ENCODE assay signal across 8 mouse cellular contexts in the genomic region with DNA sequence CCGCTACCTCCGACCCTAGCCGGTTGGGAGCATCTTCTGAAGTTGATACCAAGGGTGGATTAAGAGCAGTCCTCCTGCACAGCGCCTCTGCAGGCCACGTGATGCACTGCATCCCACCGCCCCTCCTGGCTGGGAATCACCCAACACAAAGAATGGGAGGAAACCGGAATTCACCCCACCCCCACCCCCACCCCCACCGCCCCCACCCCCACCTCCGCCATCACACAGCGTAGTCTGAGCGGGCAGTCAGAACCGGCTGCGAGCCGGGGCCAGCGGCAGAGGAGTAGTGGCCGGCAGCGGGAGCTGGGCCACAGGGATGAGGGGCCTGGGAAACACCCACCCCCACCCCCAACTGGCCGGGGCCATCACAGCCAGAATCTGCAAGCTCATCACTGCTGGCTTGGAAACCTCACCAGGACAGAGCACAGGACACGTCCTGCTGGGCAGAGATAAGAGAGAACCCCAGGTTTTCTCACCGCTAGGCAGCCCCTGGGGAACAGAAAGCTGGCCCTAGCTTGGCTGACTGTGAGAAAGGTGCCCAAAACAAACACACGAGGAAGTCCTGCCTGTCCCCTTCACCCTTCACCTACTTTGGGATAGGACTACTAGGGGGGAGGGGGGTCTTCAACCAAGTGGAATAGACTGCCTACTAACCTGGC.
DNase-seq lines count a peak whose midpoint lies in the region; ATAC-seq and TF ChIP-seq lines count a peak whose summit lies in the region.

No protein-coding gene starts in this region.

- peak; percentile 53 for DNase-seq in CD4-positive, CD25-positive, alpha-beta regulatory T cell, adult 2 months (ENCODE audit: low read depth, low spot score)
- DNase-seq in cerebellum, postnatal 25 days, result peak; percentile 53 to 74
- DNase-seq in gastrocnemius, adult 2 months, result peak; percentile 67
- DNase-seq in hindbrain, embryonic 14.5 days (ENCODE audit: low spot score), result peak; percentile 91
- peak; percentile 95 for DNase-seq in limb, embryonic 10.5 days (ENCODE audit: low spot score)
- DNase-seq in spleen, postnatal 36 days (ENCODE audit: low spot score in 2 of 2), result peak; percentile 26 to 40

- peak overlapping the region; percentile 73 for H3K9ac ChIP-seq in hindbrain, embryonic 14.5 days
- H3K9ac ChIP-seq in midbrain, embryonic 12.5 days (replicated peaks), result peak overlapping the region; percentile 55

- ATAC-seq in CD4-positive, CD25-positive, alpha-beta regulatory T cell, adult 4 months, result no peak
- ATAC-seq in hindbrain, embryonic 14.5 days (ENCODE audit: low FRiP score), result peak; percentile 84
- peak; percentile 87 for ATAC-seq in midbrain, embryonic 12.5 days (ENCODE audit: low FRiP score, low read depth)

- H3K4me2 ChIP-seq in hindbrain, embryonic 14.5 days (replicated peaks), result peak overlapping the region; percentile 63
- H3K4me2 ChIP-seq in midbrain, embryonic 12.5 days (replicated peaks), result peak overlapping the region; percentile 56

- H3K27me3 ChIP-seq in hindbrain, embryonic 14.5 days (ENCODE audit: control insufficient read depth, insufficient read depth, low read length), result no peaks in the 10 kb centered on the region
- H3K27me3 ChIP-seq in limb, embryonic 10.5 days (ENCODE audit: low read depth, poor library complexity, severe bottlenecking), result peaks cover 55% of the 10 kb centered on the region
- H3K27me3 ChIP-seq in midbrain, embryonic 12.5 days, result peaks cover 26% of the 10 kb centered on the region; the same call in 1 of the 2 replicates

- H3K36me3 ChIP-seq in hindbrain, embryonic 14.5 days (replicated peaks; ENCODE audit: control insufficient read depth, insufficient read depth), result no peaks in the 10 kb centered on the region
- no peaks in the 10 kb centered on the region for H3K36me3 ChIP-seq in limb, embryonic 10.5 days
- no peaks in the 10 kb centered on the region for H3K36me3 ChIP-seq in midbrain, embryonic 12.5 days

- H3K27ac ChIP-seq in gastrocnemius, adult 2 months, result peak overlapping the region; percentile 63
- peak overlapping the region; percentile 77 for H3K27ac ChIP-seq in hindbrain, embryonic 14.5 days
- peak overlapping the region; percentile 90 for H3K27ac ChIP-seq in limb, embryonic 10.5 days
- H3K27ac ChIP-seq in midbrain, embryonic 12.5 days (replicated peaks), result peak overlapping the region; percentile 61

- H3K9me3 ChIP-seq in hindbrain, embryonic 14.5 days (ENCODE audit: control insufficient read depth, low read length), result no peaks in the 10 kb centered on the region
- H3K9me3 ChIP-seq in limb, embryonic 10.5 days (replicated peaks), result no peaks in the 10 kb centered on the region
- H3K9me3 ChIP-seq in midbrain, embryonic 12.5 days, result no peaks in the 10 kb centered on the region

- H3K4me3 ChIP-seq in gastrocnemius, adult 2 months, result peak overlapping the region; percentile 57
- H3K4me3 ChIP-seq in hindbrain, embryonic 14.5 days (replicated peaks; ENCODE audit: low read length), result peak overlapping the region; percentile 34
- peak overlapping the region; percentile 47 for H3K4me3 ChIP-seq in limb, embryonic 10.5 days
- peak overlapping the region; percentile 40 for H3K4me3 ChIP-seq in midbrain, embryonic 12.5 days

- under 1% methylated on average over 21 of the region's 21 CpGs for WGBS in hindbrain, embryonic 14.5 days
- 2% methylated on average over 21 of the region's 21 CpGs for WGBS in limb, embryonic 10.5 days
- 1% methylated on average over 21 of the region's 21 CpGs for WGBS in midbrain, embryonic 12.5 days

- intact Hi-C loops in gastrocnemius, adult 2 months (cut with DNase I), result no loop called here

- peaks cover 13% of the 10 kb centered on the region for H3K4me1 ChIP-seq in hindbrain, embryonic 14.5 days (replicated peaks; ENCODE audit: control insufficient read depth, insufficient read depth, low read length)
- H3K4me1 ChIP-seq in limb, embryonic 10.5 days, result peaks cover 56% of the 10 kb centered on the region
- H3K4me1 ChIP-seq in midbrain, embryonic 12.5 days, result peaks cover 17% of the 10 kb centered on the region

- TF ChIP-seq CTCF in gastrocnemius, adult 2 months (IDR thresholded peaks at IDR 0.05), result peak; percentile 71

Comparison
In these comparisons a context has a peak if more than half of its experiments do, and no peak if none do; other contexts are left out.
1. DNase-seq: peak in every context shown above with its lines; median percentile 95 in limb, embryonic 10.5 days; 91 in hindbrain, embryonic 14.5 days; 67 in gastrocnemius, adult 2 months; 64 in cerebellum, postnatal 25 days; 53 in CD4-positive, CD25-positive, alpha-beta regulatory T cell, adult 2 months; 33 in spleen, postnatal 36 days.